Mouse (Mus musculus): ENCODE measurements around the gene Tmx4.

DNA sequence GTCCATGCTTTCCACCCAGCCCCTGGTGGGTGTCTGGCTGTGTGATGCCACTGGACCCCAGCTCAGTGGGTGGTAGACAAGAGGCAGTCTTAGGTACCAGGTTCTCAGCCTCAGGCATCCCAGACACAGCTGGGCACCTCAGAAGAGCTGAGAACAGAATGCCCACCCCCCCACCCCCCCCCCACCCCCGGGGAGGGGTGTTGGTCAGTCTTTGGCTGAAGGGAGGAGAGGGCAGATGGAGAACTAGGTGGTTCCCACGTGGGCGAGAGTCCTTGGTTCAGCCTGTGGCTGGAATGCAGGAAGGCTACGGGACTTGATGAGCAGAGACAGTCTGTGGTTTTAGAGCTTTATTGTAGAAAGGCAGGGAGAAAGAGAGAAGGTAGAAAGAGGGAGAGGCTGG is 12.5 kb upstream of the Tmx4 start:
- TF ChIP-seq CTCF (IDR thresholded peaks at IDR 0.05; ENCODE audit: extremely low read depth, insufficient read length, insufficient replicate concordance, low read depth, low read length): no peak
- TF ChIP-seq POLR2A (IDR thresholded peaks at IDR 0.05; ENCODE audit: low read depth, low read length): no peak

Measured in small intestine, adult 2 months (tissue).